Mouse (Mus musculus) ES-Bruce4 (cell line): ENCODE data around the gene Btbd1. TPM values are rescaled to one million over a fixed set of nuclear protein-coding genes. Genes with fewer than 3 reads are reported as not detected.
"Not testable (repeated sequence)": the region's sequence is repeated elsewhere in the genome, so short reads cannot be mapped to it uniquely, and the experiment has no call there.

Source experiments
- H3K27ac ChIP-seq: 2 replicates; pipeline ENCODE4 v1.5.1; 2012; ENCODE audit warnings: low read length, inconsistent platforms; ENCODE audit not compliant: insufficient read depth
- H3K27me3 ChIP-seq: 2 replicates; pipeline ENCODE4 v1.6.1; 2012; ENCODE audit warnings: mild to moderate bottlenecking, low read length, inconsistent platforms; ENCODE audit not compliant: control insufficient read depth, poor library complexity, insufficient read depth, severe bottlenecking
- H3K36me3 ChIP-seq: 2 replicates; pipeline ENCODE4 v1.6.1; 2012; ENCODE audit warnings: inconsistent platforms, mild to moderate bottlenecking, low read length, moderate library complexity; ENCODE audit not compliant: control insufficient read depth, poor library complexity, insufficient read depth, severe bottlenecking
- H3K4me1 ChIP-seq: one replicate; pipeline ENCODE4 v1.8.1; 2011; ENCODE audit warnings: low read length; ENCODE audit not compliant: control insufficient read depth, insufficient read depth
- H3K4me3 ChIP-seq: 2 replicates; pipeline ENCODE4 v1.5.1; 2011; ENCODE audit warnings: low read depth, mild to moderate bottlenecking, low read length
- H3K9ac ChIP-seq: 2 replicates; pipeline ENCODE4 v1.6.1; 2012; ENCODE audit warnings: low read depth, mild to moderate bottlenecking, inconsistent platforms; ENCODE audit not compliant: poor library complexity, severe bottlenecking
- H3K9me3 ChIP-seq: replicated peaks from 2 replicates; pipeline ENCODE4 v1.6.1; 2012; ENCODE audit warnings: mild to moderate bottlenecking, low read length, inconsistent platforms; ENCODE audit not compliant: control insufficient read depth, poor library complexity, insufficient read depth, severe bottlenecking
- CTCF ChIP-seq: IDR thresholded peaks from one replicate; pipeline ENCODE4 v1.8.1; 2011; ENCODE audit warnings: low read depth, low read length
- EP300 ChIP-seq: IDR thresholded peaks from 2 replicates; pipeline ENCODE4 v1.6.1; 2011; ENCODE audit warnings: low read depth, low read length; ENCODE audit not compliant: insufficient read depth
- POLR2A ChIP-seq: IDR thresholded peaks from one replicate; pipeline ENCODE4 v1.8.1; 2011; ENCODE audit warnings: low read length; ENCODE audit not compliant: insufficient read depth
- polyA plus RNA-seq: library from polyadenylated mRNA; stranded (reverse); fragments of >200 nt; gene quantifications from 2 replicates; pipeline ENCODE4 v1.2.4, GENCODE M21; 2011; ENCODE audit warnings: low read depth; ENCODE audit not compliant: missing spikeins, insufficient read depth, insufficient read length

Btbd1 gene
- polyA plus RNA-seq, 1 experiment = 150 TPM

DNA sequence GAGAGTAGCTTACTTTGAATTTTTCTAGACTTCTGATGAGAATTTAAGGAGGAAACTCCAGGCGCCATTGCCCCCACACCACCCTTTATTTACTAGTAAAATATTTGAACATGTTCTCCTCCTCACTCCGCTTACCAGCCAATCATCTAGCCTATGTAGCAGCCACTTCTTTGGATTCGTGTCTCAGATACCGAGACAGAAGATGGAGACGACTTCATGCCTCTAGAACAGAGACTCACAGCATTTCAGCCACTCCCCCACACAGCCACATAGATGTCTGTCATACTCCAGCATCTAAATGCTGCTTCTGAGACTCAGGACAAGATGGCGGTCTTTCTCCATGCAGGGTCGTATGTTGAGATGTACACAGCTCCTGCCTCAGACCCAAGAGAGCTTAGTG is 12.9 kb upstream of the Btbd1 start:
- H3K27me3 ChIP-seq = no peaks in the 10 kb centered on the region
- no peaks in the 10 kb centered on the region for H3K4me1 ChIP-seq
- no peaks in the 10 kb centered on the region; the same call in 1 of the 2 replicates for H3K9me3 ChIP-seq
- H3K9ac ChIP-seq = no peak overlapping the region
- TF ChIP-seq CTCF (no peak), POLR2A (no peak), EP300 (no peak)
- no peak overlapping the region for H3K27ac ChIP-seq
- no peak overlapping the region for H3K4me3 ChIP-seq
- H3K36me3 ChIP-seq = no peaks in the 10 kb centered on the region

DNA sequence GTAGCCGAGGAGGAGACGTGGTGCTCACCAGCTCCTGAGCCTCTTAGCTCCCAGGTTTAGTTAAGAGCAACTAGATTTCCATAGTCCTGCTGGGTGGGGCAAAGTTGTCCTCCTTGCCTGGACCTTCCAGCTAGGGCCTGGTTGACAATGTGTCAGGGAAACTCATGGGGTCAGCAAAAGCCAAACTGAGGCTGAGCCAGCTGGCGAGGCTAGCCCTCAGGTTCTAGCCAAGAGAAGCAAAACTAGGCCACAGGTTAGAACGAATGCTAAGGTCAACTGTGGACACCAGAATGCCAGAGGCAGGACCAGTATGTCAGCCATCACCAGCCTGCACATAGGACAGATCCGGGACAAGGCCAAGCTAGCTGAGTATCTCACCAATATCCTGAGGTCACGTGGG is 12.2 kb upstream of the Btbd1 start:
- Histone ChIP-seq H3K9ac (no peak overlapping the region), H3K9me3 (no peaks in the 10 kb centered on the region; the same call in 1 of the 2 replicates), H3K4me3 (no peak overlapping the region), H3K27me3 (no peaks in the 10 kb centered on the region), H3K36me3 (no peaks in the 10 kb centered on the region), H3K27ac (no peak overlapping the region), H3K4me1 (no peaks in the 10 kb centered on the region)
- TF ChIP-seq CTCF (no peak), EP300 (no peak), POLR2A (no peak)

- TF ChIP-seq EP300 = no peak
- no peak for TF ChIP-seq CTCF
- TF ChIP-seq POLR2A = no peak
- no peak overlapping the region for H3K9ac ChIP-seq
- no peaks in the 10 kb centered on the region for H3K27me3 ChIP-seq
- no peaks in the 10 kb centered on the region; the same call in 1 of the 2 replicates for H3K9me3 ChIP-seq
- no peaks in the 10 kb centered on the region for H3K4me1 ChIP-seq
- no peak overlapping the region for H3K4me3 ChIP-seq
- H3K36me3 ChIP-seq = no peaks in the 10 kb centered on the region
- H3K27ac ChIP-seq = no peak overlapping the region
Measured at GRCm38 (mm10) chr7:81840661-81841181, 11.5 kb upstream of the Btbd1 start.

GRCm38 (mm10) chr7:81839746-81840145 is 10.5 kb upstream of the Btbd1 start:
- Histone ChIP-seq H3K27me3 (no peaks in the 10 kb centered on the region), H3K9ac (no peak overlapping the region), H3K9me3 (no peaks in the 10 kb centered on the region; the same call in 1 of the 2 replicates), H3K4me1 (no peaks in the 10 kb centered on the region), H3K27ac (no peak overlapping the region), H3K36me3 (no peaks in the 10 kb centered on the region), H3K4me3 (no peak overlapping the region)
- no peak for TF ChIP-seq EP300
- no peak for TF ChIP-seq POLR2A
- TF ChIP-seq CTCF = no peak

DNA sequence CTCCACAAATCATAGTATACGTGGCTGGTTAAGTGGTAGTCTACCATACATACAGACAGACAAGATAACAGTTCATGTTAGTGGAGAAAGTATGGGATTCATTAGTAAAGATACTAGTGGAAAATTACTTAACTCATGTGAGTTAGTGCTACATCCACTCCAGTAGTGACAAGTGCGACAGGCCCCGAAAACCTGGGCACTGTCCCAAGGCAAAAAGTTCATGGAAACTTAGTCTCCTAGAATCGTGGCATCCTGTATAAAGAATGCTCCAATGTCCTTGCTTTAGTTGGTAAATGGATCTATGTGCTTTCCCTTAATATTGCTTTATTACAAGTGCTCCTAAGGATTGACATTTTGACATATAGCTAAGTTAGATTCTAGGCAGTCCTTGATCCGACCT is 8.5 kb upstream of the Btbd1 start:
- H3K36me3 ChIP-seq, H3K4me3 ChIP-seq, H3K9ac ChIP-seq, H3K27ac ChIP-seq, H3K9me3 ChIP-seq, H3K4me1 ChIP-seq, H3K27me3 ChIP-seq: not testable (repeated sequence)

- Histone ChIP-seq H3K9ac (no peak overlapping the region), H3K4me1 (no peaks in the 10 kb centered on the region), H3K27me3 (no peaks in the 10 kb centered on the region), H3K27ac (no peak overlapping the region), H3K36me3 (no peaks in the 10 kb centered on the region), H3K4me3 (no peak overlapping the region), H3K9me3 (no peaks in the 10 kb centered on the region; the same call in 1 of the 2 replicates)
- no peak for TF ChIP-seq EP300
- TF ChIP-seq POLR2A = no peak
- TF ChIP-seq CTCF = no peak
Measured at GRCm38 (mm10) chr7:81835430-81835829, 6.2 kb upstream of the Btbd1 start.
